19 mouse cellular contexts compared by ENCODE assay signal in the genomic region with DNA sequence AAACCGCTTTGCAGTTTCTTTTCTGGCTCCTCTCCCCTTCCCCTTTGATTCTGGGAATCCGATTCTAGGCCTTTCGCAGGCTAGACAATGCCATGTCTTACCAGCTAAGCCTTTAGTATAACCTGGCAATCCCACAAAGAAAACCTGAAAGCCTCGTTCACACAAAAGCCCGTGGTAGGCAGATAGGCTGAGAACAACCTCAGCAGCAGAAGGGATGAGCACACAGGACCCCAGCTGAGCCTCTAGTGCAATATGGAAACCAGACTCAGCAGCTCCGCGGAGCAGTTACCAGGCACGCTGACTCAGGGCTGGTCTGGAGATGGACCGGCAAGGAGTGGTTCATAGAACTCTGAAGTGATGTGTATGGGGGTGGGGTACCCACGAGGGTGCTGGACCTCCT. TPM values are rescaled to one million over a fixed set of nuclear protein-coding genes. Genes with fewer than 3 reads are reported as not detected.
DNase-seq lines count a peak whose midpoint lies in the region; ATAC-seq and TF ChIP-seq lines count a peak whose summit lies in the region.
"Had no signal": no experiment of that assay in that cellular context is flagged by ENCODE, and none has a peak within 500 bp of the region (broad histone marks: within the 10 kb centered on the region; RNA-seq: fewer than 3 reads in every experiment).

No protein-coding gene starts in this region.

- H3K9me3 ChIP-seq in embryonic facial prominence, embryonic 11.5 days (replicated peaks; ENCODE audit: control insufficient read depth, low read length), result no peaks in the 10 kb centered on the region
- H3K9me3 ChIP-seq in embryonic facial prominence, embryonic 10.5 days, result no peaks in the 10 kb centered on the region
- no peaks in the 10 kb centered on the region for H3K9me3 ChIP-seq in forebrain, embryonic 15.5 days
- no peaks in the 10 kb centered on the region for H3K9me3 ChIP-seq in midbrain, embryonic 14.5 days (ENCODE audit: control insufficient read depth, low read length)
- H3K9me3 ChIP-seq: G1E; limb, embryonic 12.5 days; lung, embryonic 15.5 days had no signal

- no peak for TF ChIP-seq CTCF in brain, embryonic 14.5 days (IDR thresholded peaks at IDR 0.05; ENCODE audit: borderline replicate concordance, extremely low read depth, insufficient read depth, insufficient read length)

- no peak overlapping the region for H3K4me3 ChIP-seq in embryonic facial prominence, embryonic 11.5 days (ENCODE audit: low read depth, low read length)
- H3K4me3 ChIP-seq in embryonic facial prominence, embryonic 10.5 days, result no peak overlapping the region
- H3K4me3 ChIP-seq in forebrain, embryonic 15.5 days, result no peak overlapping the region
- no peak overlapping the region for H3K4me3 ChIP-seq in midbrain, embryonic 14.5 days (replicated peaks; ENCODE audit: low read depth, low read length)
- H3K4me3 ChIP-seq: limb, embryonic 12.5 days; lung, embryonic 15.5 days had no signal

- H3K36me3 ChIP-seq in embryonic facial prominence, embryonic 11.5 days (replicated peaks; ENCODE audit: control insufficient read depth, insufficient read depth, low read depth, low read length), result no peaks in the 10 kb centered on the region
- no peaks in the 10 kb centered on the region for H3K36me3 ChIP-seq in embryonic facial prominence, embryonic 10.5 days (replicated peaks)
- no peaks in the 10 kb centered on the region for H3K36me3 ChIP-seq in forebrain, embryonic 15.5 days
- no peaks in the 10 kb centered on the region for H3K36me3 ChIP-seq in midbrain, embryonic 14.5 days (ENCODE audit: control insufficient read depth, insufficient read depth, low read length)
- H3K36me3 ChIP-seq: limb, embryonic 12.5 days; lung, embryonic 15.5 days had no signal

- H3K9ac ChIP-seq in embryonic facial prominence, embryonic 11.5 days (replicated peaks; ENCODE audit: low read length), result peak overlapping the region; percentile 13; the same call in 1 of the 2 replicates
- no peak overlapping the region for H3K9ac ChIP-seq in forebrain, embryonic 15.5 days (replicated peaks)
- no peak overlapping the region for H3K9ac ChIP-seq in midbrain, embryonic 14.5 days (replicated peaks; ENCODE audit: low read length)
- H3K9ac ChIP-seq: limb, embryonic 12.5 days; lung, embryonic 15.5 days had no signal

- no peak for ATAC-seq in embryonic facial prominence, embryonic 11.5 days (replicated peaks; ENCODE audit: insufficient number of reproducible peaks, low FRiP score, low TSS enrichment, low read depth)
- 0 out of 2 replicates have a peak, but pooled peaks have one; percentile 48 for ATAC-seq in forebrain, embryonic 15.5 days (replicated peaks)
- ATAC-seq in midbrain, embryonic 14.5 days (ENCODE audit: low FRiP score, low TSS enrichment), result no peak

- no peaks in the 10 kb centered on the region; the same call in 1 of the 2 replicates for H3K4me1 ChIP-seq in embryonic facial prominence, embryonic 11.5 days (ENCODE audit: control insufficient read depth, insufficient read depth, low read length)
- peaks cover 15% of the 10 kb centered on the region for H3K4me1 ChIP-seq in embryonic facial prominence, embryonic 10.5 days
- peaks cover 8% of the 10 kb centered on the region for H3K4me1 ChIP-seq in forebrain, embryonic 15.5 days
- no peaks in the 10 kb centered on the region for H3K4me1 ChIP-seq in midbrain, embryonic 14.5 days (ENCODE audit: control insufficient read depth, insufficient read depth, low read length)
- H3K4me1 ChIP-seq: lung, embryonic 15.5 days had no signal

- intact Hi-C loops in left cerebral cortex, postnatal 25 days (cut with DNase I), result no loop called here

- TF ChIP-seq POLR2A in brain, embryonic 14.5 days (IDR thresholded peaks at IDR 0.05; ENCODE audit: borderline replicate concordance, extremely low read depth, insufficient read depth, insufficient read length, poor library complexity, severe bottlenecking), result no peak

- peaks cover 6% of the 10 kb centered on the region for H3K27me3 ChIP-seq in embryonic facial prominence, embryonic 11.5 days (ENCODE audit: control insufficient read depth, insufficient read depth, low read length)
- H3K27me3 ChIP-seq in embryonic facial prominence, embryonic 10.5 days (replicated peaks; ENCODE audit: low read depth, poor library complexity, severe bottlenecking), result peaks cover 36% of the 10 kb centered on the region
- H3K27me3 ChIP-seq in forebrain, embryonic 15.5 days, result no peaks in the 10 kb centered on the region
- no peaks in the 10 kb centered on the region for H3K27me3 ChIP-seq in midbrain, embryonic 14.5 days (ENCODE audit: control insufficient read depth, insufficient read depth, low read length)

- H3K27ac ChIP-seq in embryonic facial prominence, embryonic 11.5 days (replicated peaks; ENCODE audit: low read depth, low read length), result no peak overlapping the region
- H3K27ac ChIP-seq in embryonic facial prominence, embryonic 10.5 days (replicated peaks), result no peak overlapping the region
- peak overlapping the region; percentile 76 for H3K27ac ChIP-seq in forebrain, embryonic 15.5 days (replicated peaks)
- H3K27ac ChIP-seq in midbrain, embryonic 14.5 days (replicated peaks; ENCODE audit: low read depth, low read length), result 0 out of 2 replicates have a peak overlapping the region, but pooled peaks have one; percentile 33
- H3K27ac ChIP-seq: limb, embryonic 12.5 days; lung, embryonic 15.5 days had no signal

- no peak overlapping the region for H3K4me2 ChIP-seq in embryonic facial prominence, embryonic 11.5 days (ENCODE audit: low read depth, low read length)
- peak overlapping the region; percentile 18; the same call in 1 of the 2 replicates for H3K4me2 ChIP-seq in forebrain, embryonic 15.5 days (replicated peaks)
- H3K4me2 ChIP-seq in midbrain, embryonic 14.5 days (ENCODE audit: low read length), result no peak overlapping the region
- H3K4me2 ChIP-seq: heart, embryonic 11.5 days; limb, embryonic 12.5 days; lung, embryonic 15.5 days had no signal

- DNase-seq in embryonic facial prominence, embryonic 11.5 days (ENCODE audit: low spot score), result peak; percentile 6
- DNase-seq in embryonic facial prominence, embryonic 10.5 days (ENCODE audit: low spot score), result no peak
- DNase-seq in brain, embryonic 14.5 days (ENCODE audit: low read depth), result peak; percentile 80
- DNase-seq in midbrain, embryonic 14.5 days, result peak; percentile 54
- DNase-seq in adrenal gland, postnatal 25 days, result no peak
- DNase-seq in left cerebral cortex, postnatal 25 days (ENCODE audit: low spot score in 2 of 2), result no peak
- no peak for DNase-seq in layer of hippocampus, postnatal 25 days (ENCODE audit: extremely low spot score in 1 of 2, low spot score in 1 of 2)
- DNase-seq: cerebellum, postnatal 25 days; gastrocnemius, postnatal 25 days; kidney, adult 9 months; right cerebral cortex, adult 18-20 months; thymus, adult 18-20 months had no signal

- 40% methylated on average over 10 of the region's 10 CpGs for WGBS in embryonic facial prominence, embryonic 11.5 days
- 41% methylated on average over 10 of the region's 10 CpGs for WGBS in embryonic facial prominence, embryonic 10.5 days
- 10% methylated on average over 10 of the region's 10 CpGs for WGBS in forebrain, embryonic 15.5 days
- 14% methylated on average over 10 of the region's 10 CpGs for WGBS in midbrain, embryonic 14.5 days

RNA-seq across cellular contexts. Expression of gene Grtp1, which starts 5.6 kb away (rescaled TPM):
- polyA plus RNA-seq in embryonic facial prominence, embryonic 11.5 days (2014; fragmentation: Nextera tagmentation; extraction: Ambion mirVana), result 13.5 and 14.5 TPM in 2 replicates
- 15.3 and 15.4 TPM in 2 replicates for polyA plus RNA-seq in embryonic facial prominence, embryonic 10.5 days (2016; fragmentation: Nextera tagmentation; extraction: Ambion mirVana)
- polyA plus RNA-seq in brain, embryonic 14.5 days (2012; rRNA removed), result 14.4 and 16.6 TPM in 2 replicates
- 18.7 and 23.4 TPM in 2 replicates for polyA plus RNA-seq in forebrain, embryonic 15.5 days (2015; fragmentation: Nextera tagmentation; extraction: Ambion mirVana)
- polyA plus RNA-seq in midbrain, embryonic 14.5 days (2014; fragmentation: Nextera tagmentation; extraction: Ambion mirVana), result 15.9 and 17.6 TPM in 2 replicates
- total RNA-seq in adrenal gland, postnatal 25 days (2021), result 14.8 and 22.1 TPM in 2 replicates
- total RNA-seq in left cerebral cortex, postnatal 25 days (2021), result 1 to 10 TPM; 4.0 to 4.9 TPM
- 1 to 10 TPM; 5.2 TPM for total RNA-seq in layer of hippocampus, postnatal 25 days (2021)

RNA-seq across cellular contexts. Expression of gene Lamp1, which starts 35.9 kb away (rescaled TPM):
- 264 and 265 TPM in 2 replicates for polyA plus RNA-seq in embryonic facial prominence, embryonic 11.5 days (2014; fragmentation: Nextera tagmentation; extraction: Ambion mirVana)
- 183 TPM in 2 replicates for polyA plus RNA-seq in embryonic facial prominence, embryonic 10.5 days (2016; fragmentation: Nextera tagmentation; extraction: Ambion mirVana)
- 247 and 265 TPM in 2 replicates for polyA plus RNA-seq in brain, embryonic 14.5 days (2012; rRNA removed)
- 236 and 242 TPM in 2 replicates for polyA plus RNA-seq in forebrain, embryonic 15.5 days (2015; fragmentation: Nextera tagmentation; extraction: Ambion mirVana)
- 252 and 292 TPM in 2 replicates for polyA plus RNA-seq in midbrain, embryonic 14.5 days (2014; fragmentation: Nextera tagmentation; extraction: Ambion mirVana)
- total RNA-seq in adrenal gland, postnatal 25 days (2021), result 393 and 413 TPM in 2 replicates
- total RNA-seq in left cerebral cortex, postnatal 25 days (2021), result 100 to 1,000 TPM; 285 to 291 TPM
- 100 to 1,000 TPM; 283 to 311 TPM for total RNA-seq in layer of hippocampus, postnatal 25 days (2021)

RNA-seq across cellular contexts. Expression of gene Adprhl1, which starts 59.1 kb away (rescaled TPM):
- polyA plus RNA-seq in embryonic facial prominence, embryonic 11.5 days (2014; fragmentation: Nextera tagmentation; extraction: Ambion mirVana), result 0.46 and 1.1 TPM in 2 replicates
- polyA plus RNA-seq in embryonic facial prominence, embryonic 10.5 days (2016; fragmentation: Nextera tagmentation; extraction: Ambion mirVana), result 0.39 and 0.70 TPM in 2 replicates
- 0.14 and 0.29 TPM in 2 replicates for polyA plus RNA-seq in brain, embryonic 14.5 days (2012; rRNA removed)
- polyA plus RNA-seq in forebrain, embryonic 15.5 days (2015; fragmentation: Nextera tagmentation; extraction: Ambion mirVana), result 0.57 TPM in 1 of 2 replicates, not detected in the other
- not detected in 2 replicates for polyA plus RNA-seq in midbrain, embryonic 14.5 days (2014; fragmentation: Nextera tagmentation; extraction: Ambion mirVana)
- 1.4 and 1.7 TPM in 2 replicates for total RNA-seq in adrenal gland, postnatal 25 days (2021)
- total RNA-seq in left cerebral cortex, postnatal 25 days (2021), result 1 to 10 TPM in 1 of 2 experiments, under 1 TPM in 1; 0.60 to 1.4 TPM
- total RNA-seq in layer of hippocampus, postnatal 25 days (2021), result 1 to 10 TPM; 1.3 to 1.4 TPM
- total RNA-seq: hematopoietic stem cell, adult 5-6 weeks; megakaryocyte-erythroid progenitor cell, adult 5-6 weeks had no signal
- polyA plus RNA-seq: G1E had no signal

Comparison
In these comparisons a context has a peak if more than half of its experiments do, and no peak if none do; other contexts are left out.
1. DNase-seq: peak in embryonic facial prominence, embryonic 11.5 days (single experiment), brain, embryonic 14.5 days (single experiment) and midbrain, embryonic 14.5 days (single experiment); none in embryonic facial prominence, embryonic 10.5 days (single experiment), adrenal gland, postnatal 25 days (single experiment), left cerebral cortex, postnatal 25 days (0 of 2) and layer of hippocampus, postnatal 25 days (0 of 2).
2. H3K27ac ChIP-seq: peak in forebrain, embryonic 15.5 days (single experiment) and midbrain, embryonic 14.5 days (single experiment); none in embryonic facial prominence, embryonic 11.5 days (single experiment) and embryonic facial prominence, embryonic 10.5 days (single experiment).